Mouse (Mus musculus): ENCODE measurements at regions not wholly inside any gene's neighbourhood (a gene's known extent, or its start where the extent isn't known, plus 50 kb on each side); places are given as distances from the start of the nearest gene placed in this dataset.

GRCm38 (mm10) chr2:21287786-21288185 lies 79.6 kb upstream of the Gpr158 start:
- DNase-seq (ENCODE audit: low spot score) (no peak), ATAC-seq (replicated peaks; ENCODE audit: insufficient number of reproducible peaks, low FRiP score, low TSS enrichment, low read depth) (no peak)
- Histone ChIP-seq H3K9ac (replicated peaks; ENCODE audit: low read length) (no peak overlapping the region), H3K27me3 (ENCODE audit: control insufficient read depth, insufficient read depth, low read length) (no peaks in the 10 kb centered on the region), H3K36me3 (replicated peaks; ENCODE audit: control insufficient read depth, insufficient read depth, low read depth, low read length) (no peaks in the 10 kb centered on the region), H3K27ac (replicated peaks; ENCODE audit: low read depth, low read length) (no peak overlapping the region), H3K4me3 (ENCODE audit: low read depth, low read length) (no peak overlapping the region), H3K9me3 (replicated peaks; ENCODE audit: control insufficient read depth, low read length) (no peaks in the 10 kb centered on the region), H3K4me1 (ENCODE audit: control insufficient read depth, insufficient read depth, low read length) (no peaks in the 10 kb centered on the region), H3K4me2 (ENCODE audit: low read depth, low read length) (no peak overlapping the region)
- 88% methylated on average over 13 of the region's 13 CpGs for WGBS

GRCm38 (mm10) chr2:21292669-21293151 lies 74.6 kb upstream of the Gpr158 start:
- H3K27me3 ChIP-seq (ENCODE audit: control insufficient read depth, insufficient read depth, low read length), result no peaks in the 10 kb centered on the region
- H3K4me3 ChIP-seq (ENCODE audit: low read depth, low read length), result no peak overlapping the region
- H3K4me2 ChIP-seq (ENCODE audit: low read depth, low read length), result no peak overlapping the region
- WGBS, result 52% methylated on average over 2 of the region's 2 CpGs
- no peaks in the 10 kb centered on the region for H3K9me3 ChIP-seq (replicated peaks; ENCODE audit: control insufficient read depth, low read length)
- H3K9ac ChIP-seq (replicated peaks; ENCODE audit: low read length), result no peak overlapping the region
- no peaks in the 10 kb centered on the region for H3K36me3 ChIP-seq (replicated peaks; ENCODE audit: control insufficient read depth, insufficient read depth, low read depth, low read length)
- ATAC-seq (replicated peaks; ENCODE audit: insufficient number of reproducible peaks, low FRiP score, low TSS enrichment, low read depth) (0 out of 2 replicates have a peak, but pooled peaks have one; percentile 39), DNase-seq (ENCODE audit: low spot score) (no peak)
- no peaks in the 10 kb centered on the region for H3K4me1 ChIP-seq (ENCODE audit: control insufficient read depth, insufficient read depth, low read length)
- no peak overlapping the region for H3K27ac ChIP-seq (replicated peaks; ENCODE audit: low read depth, low read length)

GRCm38 (mm10) chr2:21294002-21294401 lies 73.3 kb upstream of the Gpr158 start:
- DNase-seq (ENCODE audit: low spot score) (no peak), ATAC-seq (replicated peaks; ENCODE audit: insufficient number of reproducible peaks, low FRiP score, low TSS enrichment, low read depth) (no peak)
- H3K36me3 ChIP-seq (replicated peaks; ENCODE audit: control insufficient read depth, insufficient read depth, low read depth, low read length), result no peaks in the 10 kb centered on the region
- WGBS, result 78% methylated on average over 2 of the region's 2 CpGs
- no peak overlapping the region for H3K4me2 ChIP-seq (ENCODE audit: low read depth, low read length)
- no peaks in the 10 kb centered on the region for H3K4me1 ChIP-seq (ENCODE audit: control insufficient read depth, insufficient read depth, low read length)
- no peak overlapping the region for H3K27ac ChIP-seq (replicated peaks; ENCODE audit: low read depth, low read length)
- H3K4me3 ChIP-seq (ENCODE audit: low read depth, low read length), result no peak overlapping the region
- no peaks in the 10 kb centered on the region for H3K27me3 ChIP-seq (ENCODE audit: control insufficient read depth, insufficient read depth, low read length)
- H3K9ac ChIP-seq (replicated peaks; ENCODE audit: low read length), result no peak overlapping the region
- H3K9me3 ChIP-seq (replicated peaks; ENCODE audit: control insufficient read depth, low read length), result no peaks in the 10 kb centered on the region

GRCm38 (mm10) chr2:21299681-21300080 lies 67.7 kb upstream of the Gpr158 start:
- H3K9ac ChIP-seq (replicated peaks; ENCODE audit: low read length), result no peak overlapping the region

More at GRCm38 (mm10) chr2:21299681-21300080, 67.7 kb upstream of the Gpr158 start:
- Histone ChIP-seq H3K27ac (replicated peaks; ENCODE audit: low read depth, low read length) (no peak overlapping the region), H3K36me3 (replicated peaks; ENCODE audit: control insufficient read depth, insufficient read depth, low read depth, low read length) (no peaks in the 10 kb centered on the region), H3K4me2 (ENCODE audit: low read depth, low read length) (no peak overlapping the region), H3K9me3 (replicated peaks; ENCODE audit: control insufficient read depth, low read length) (no peaks in the 10 kb centered on the region), H3K4me1 (ENCODE audit: control insufficient read depth, insufficient read depth, low read length) (no peaks in the 10 kb centered on the region), H3K27me3 (ENCODE audit: control insufficient read depth, insufficient read depth, low read length) (no peaks in the 10 kb centered on the region), H3K4me3 (ENCODE audit: low read depth, low read length) (no peak overlapping the region)
- DNase-seq (ENCODE audit: low spot score), result no peak
- ATAC-seq (replicated peaks; ENCODE audit: insufficient number of reproducible peaks, low FRiP score, low TSS enrichment, low read depth), result no peak
- WGBS, result 98% methylated on average over 5 of the region's 5 CpGs
